Mouse (Mus musculus): ENCODE results near the gene Fgf15.

The Fgf15 gene

DNA sequence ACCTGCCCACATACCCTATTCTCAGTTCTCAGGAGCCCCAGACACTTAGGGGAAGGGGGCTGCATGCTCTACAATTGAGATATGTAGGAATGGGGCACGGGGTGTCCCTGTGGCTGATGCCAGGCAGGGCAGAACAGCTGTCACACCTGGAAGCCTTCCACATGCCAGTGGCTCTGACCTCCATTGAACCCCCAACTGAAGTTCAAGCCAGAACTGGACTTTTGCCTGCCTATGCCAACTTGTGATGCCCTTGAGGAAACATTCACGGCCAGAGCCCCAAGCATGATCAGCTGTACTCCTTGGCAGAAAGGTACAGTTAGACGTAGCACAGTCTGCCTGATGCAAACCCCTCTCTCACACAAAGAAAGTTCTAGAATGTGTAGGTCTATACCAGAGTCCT lies 37.0 kb downstream of the Fgf15 start:
- DNase-seq = peak; percentile 72 to 74

DNA sequence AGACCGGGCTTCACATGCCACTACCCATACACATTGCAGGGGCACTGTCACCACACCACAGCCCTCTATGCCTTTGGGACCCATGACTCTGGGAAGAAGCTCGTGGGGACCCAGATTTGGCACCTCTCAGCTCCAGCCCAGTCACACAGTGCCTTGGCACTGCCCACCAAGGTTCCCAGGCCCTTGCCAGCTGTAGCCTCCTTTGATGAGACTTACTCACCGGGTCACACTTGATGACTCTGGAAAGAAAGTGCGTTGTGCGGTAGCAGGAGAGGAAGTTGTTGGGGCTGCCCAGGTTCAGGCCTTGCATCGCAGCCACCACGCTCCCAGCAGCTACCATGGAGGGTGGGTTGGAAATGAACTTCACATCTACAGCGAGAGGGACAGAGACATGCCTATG lies 37.5 kb downstream of the Fgf15 start:
- no peak for DNase-seq

DNA sequence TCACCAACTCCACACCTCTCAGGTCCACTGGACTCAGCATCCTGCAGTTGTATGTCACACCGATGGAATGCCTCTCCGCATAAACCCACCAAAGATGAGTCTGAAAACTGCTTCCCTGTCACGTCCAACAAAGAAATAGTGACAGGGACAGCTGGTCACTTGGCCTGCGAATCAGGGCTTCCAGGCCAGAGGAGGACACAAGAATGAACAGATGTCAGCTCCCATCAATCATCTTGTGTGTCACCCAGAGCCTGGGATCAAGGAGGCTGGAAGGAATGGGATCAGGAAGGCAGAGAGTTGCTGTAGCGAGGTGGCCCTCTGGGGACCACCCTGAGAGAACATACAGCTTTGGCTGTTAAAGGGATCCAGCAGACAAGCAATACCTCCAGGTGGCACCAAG lies 38.6 kb downstream of the Fgf15 start:
- no peak for DNase-seq

DNA sequence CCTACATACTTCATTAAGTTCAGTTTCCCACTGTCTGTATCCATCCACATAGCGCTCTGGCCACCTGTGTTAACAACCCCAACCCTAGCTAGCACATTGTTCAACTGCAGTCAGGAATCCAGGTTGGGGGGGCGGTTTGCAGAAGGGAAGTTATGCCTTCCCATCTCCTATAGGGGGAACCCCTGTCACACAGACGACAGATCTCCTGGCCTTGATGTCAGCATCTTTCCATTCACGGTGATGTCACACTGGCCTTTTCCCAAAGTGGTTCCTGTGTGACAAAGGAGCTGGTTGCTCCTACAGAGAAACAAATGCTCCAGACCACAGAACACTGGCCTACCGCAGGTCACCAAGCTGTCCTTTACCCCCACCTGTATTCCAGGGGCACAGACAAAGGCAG lies 39.2 kb downstream of the Fgf15 start:
- DNase-seq = peak in 1 of 2 experiments; percentile 38

DNA sequence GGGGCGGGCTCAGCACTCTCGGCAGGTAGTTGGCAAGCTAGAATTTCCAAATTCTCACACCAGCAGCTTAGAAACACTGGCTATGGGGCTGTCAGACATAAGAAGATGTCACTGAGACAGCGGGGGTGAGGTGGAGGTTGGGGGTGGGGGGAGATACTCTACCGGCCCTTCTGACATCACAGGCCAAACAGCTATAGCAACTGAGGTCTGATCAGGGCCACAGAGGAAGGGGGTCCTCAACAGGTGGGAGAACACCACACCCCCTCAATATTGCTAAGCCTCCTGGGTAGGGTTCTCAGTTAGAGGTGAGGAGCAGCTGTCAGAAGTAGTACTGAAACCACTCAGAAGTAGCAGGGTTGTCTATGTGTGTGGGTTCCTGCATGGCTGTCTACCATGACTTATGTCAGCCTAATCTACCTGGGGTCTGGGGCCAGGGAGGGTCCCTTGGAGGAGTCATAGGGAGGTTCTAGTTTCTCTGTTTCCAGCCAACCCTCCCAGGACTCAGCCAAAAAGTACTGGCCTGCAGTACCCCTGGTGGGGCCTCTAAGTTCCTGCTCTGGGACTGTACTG lies 40.1 kb downstream of the Fgf15 start:
- DNase-seq = no peak

DNA sequence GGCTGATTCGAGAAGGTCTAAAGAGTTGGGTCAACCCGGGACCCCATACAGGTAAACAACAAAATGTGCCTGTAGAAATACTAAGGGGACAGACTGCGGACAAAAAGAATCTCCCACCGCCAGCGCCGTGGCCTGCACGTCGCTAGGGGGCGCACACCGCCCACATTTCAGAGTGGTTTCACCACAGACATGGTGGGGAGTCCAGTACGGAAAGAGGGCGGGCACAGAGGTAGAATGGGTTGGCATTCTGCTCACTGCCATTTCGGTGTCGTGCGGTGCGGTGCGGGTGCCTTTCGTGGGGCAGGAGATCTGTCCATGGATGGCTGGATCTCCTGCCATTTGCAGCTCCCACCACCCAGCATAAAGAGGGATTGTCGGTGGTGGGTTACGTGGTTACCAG lies 41.2 kb downstream of the Fgf15 start:
- peak; percentile 83 to 91 for DNase-seq

DNA sequence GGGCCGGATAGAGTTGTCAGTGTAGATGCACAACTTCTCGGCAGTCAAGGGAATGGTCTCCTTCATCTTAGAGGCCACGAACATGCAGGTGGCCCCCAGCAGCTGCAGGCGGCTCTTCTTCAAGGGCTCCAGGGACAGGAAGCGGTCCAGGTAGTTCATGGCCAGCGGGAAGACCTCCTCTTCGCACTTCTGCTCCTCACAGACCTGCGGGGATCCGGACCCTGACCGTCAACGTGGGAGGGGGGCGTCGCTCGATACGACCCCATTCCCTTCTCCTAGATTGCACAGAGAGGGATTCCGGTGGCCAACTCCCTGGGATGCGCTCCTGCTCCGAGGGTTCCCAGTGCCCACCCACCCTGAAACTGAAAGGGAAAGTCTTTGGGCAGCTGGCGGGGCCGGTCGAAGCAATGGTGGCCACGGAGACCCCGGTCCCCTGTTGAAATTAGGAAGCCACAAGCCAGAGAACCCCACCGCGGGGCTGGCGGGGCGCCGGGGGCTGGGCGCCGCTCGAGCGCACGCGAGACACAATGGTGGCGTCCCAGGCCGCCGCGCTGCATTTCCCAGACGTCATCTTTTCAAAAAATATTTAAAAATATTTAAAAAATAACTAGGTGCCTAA lies 41.7 kb downstream of the Fgf15 start:
- no peak for DNase-seq

DNA sequence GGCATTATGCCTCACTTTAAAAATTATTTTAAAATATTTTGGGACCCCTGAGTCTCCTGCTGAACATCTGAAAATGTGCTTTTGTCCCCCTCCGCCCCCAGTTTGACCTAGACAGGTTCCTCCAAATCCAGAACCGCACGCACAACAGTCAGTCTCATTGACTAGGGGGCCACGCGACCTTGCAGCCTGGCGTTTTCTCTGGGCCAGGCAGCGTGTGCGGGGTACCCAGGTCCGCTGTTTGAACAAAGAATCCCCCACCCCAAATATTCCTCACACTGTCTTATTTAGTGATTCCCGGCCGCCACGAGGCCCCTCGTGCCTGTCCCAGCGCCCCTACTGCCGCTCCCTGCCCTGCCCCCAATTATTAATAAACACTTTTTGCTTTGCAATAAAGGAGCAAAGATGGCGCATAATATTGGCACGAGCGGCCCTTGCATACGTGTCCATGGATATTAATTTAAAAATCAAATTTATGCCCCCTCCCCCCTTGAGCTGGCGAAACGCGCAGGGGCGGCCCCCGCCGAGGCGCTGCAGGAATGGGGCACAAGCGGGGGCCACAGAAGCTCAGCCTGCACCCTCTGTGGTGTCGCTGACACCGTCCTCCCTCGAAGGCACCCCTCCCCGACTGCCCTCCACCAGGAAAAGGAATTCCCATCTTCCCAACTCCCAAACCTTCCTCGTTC lies 42.5 kb downstream of the Fgf15 start:
- peak in 1 of 2 experiments; percentile 22 for DNase-seq

DNA sequence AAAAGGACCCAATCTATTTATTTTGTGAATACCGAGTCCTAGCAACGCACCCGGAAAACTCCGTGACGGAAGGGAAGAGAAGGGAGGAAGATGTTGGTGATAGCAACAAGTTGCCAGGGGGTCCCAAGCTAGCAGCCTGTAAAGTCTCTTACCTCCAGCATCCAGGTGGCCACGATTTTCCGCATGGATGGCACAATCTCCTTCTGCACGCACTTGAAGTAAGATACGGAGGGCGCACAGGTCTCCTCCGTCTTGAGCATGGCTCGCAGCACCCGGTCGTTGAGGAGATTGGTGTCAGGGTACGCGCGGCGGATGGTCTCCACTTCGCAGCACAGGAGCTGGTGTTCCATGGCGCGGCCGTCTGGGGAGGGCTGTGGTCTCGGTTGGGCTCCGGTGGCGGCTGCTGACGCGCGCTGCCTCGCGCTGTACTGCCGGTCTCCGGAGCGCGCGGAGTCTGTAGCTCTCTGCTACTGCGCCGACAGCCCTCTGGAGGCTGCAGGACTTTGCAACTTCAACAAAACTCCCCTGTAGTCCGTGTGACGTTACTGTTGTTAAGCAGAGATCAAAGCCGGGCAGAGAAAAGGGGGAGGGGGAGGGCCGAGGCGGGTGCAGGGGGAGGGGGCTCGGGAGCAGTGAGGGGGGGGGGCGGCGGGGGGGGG lies 43.1 kb downstream of the Fgf15 start, which contains the start of gene Ccnd1:
Ccnd1 (minus strand) TSS at position 582 of the 659 bp plus-strand sequence.
- peak; percentile 72 to 83 for DNase-seq

DNA sequence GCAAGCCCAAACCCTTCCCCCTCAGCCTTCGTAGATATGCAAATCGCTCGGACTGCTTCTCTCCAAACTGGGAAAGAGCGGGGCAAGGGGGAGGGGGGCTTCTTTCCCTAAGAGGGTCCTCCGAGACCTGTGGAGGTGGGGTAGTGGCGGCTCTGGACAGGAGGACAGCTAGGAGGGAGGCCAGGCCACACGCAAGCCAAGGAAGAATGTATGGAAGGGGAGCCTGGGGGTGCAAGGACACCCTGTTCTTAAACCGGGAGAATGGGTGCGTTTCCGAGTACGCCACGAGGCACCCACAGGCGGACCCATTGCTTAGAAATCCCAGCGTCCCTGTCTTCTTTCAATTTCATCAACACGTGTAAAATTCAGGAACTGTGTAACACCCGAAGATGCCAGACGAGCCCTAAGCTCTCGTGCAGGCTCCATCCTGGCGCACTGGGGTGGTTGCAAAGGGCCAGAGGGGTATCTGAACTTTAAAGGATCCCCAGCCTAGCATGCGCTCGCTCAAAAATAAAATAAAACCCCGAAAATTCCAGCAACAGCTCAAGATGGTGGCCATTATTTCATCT lies 43.8 kb downstream of the Fgf15 start:
- DNase-seq = peak in 1 of 2 experiments; percentile 42

DNA sequence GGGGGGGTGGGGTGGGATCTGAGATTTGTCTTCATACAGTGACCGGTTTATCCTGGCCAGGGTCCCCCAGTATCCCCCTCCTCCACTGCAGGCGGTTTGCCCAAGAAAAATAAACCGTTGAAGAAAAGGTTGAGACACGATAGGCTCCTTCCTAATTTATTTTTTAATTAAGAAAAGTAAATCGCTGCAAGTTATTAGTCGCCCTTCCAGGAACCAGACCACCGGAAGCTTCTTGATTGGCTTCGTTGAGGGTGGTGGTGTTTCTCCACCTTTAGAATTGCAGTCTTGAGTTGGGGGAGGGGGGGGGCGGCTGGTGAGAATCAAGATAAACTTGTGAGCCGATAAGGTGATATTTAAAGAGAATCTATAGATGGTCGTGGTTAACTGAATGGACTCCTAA lies 44.3 kb downstream of the Fgf15 start:
- no peak for DNase-seq

DNA sequence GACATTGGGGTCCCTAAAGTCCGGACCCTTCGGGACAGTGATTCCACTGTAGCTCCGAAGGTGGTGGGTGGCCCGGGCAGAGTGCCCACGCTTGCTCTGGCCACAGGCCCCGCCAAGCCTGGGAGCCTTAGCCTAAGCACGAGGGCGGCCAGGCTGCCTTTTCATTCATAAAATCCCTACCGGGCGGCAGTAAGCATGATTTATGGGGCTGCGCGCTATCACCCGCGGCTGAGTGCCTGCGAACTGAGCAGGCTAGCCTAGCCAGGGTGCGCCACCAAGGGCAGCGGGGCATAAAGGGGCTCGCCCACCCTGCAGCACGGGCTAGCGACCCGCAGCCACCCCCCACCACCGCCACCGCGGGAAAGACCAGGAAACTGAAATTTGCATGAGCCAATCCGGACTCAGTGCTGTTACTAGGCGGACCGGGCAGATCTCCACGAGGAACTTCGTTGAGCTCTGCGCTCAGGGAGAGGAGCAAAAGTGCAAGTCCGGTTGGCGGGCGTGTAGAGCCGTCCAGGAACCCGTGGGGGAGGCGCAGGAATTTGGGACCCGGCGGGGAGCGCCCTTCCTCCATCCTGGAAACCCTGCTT lies 45.0 kb downstream of the Fgf15 start:
- DNase-seq = peak; percentile 92

DNA sequence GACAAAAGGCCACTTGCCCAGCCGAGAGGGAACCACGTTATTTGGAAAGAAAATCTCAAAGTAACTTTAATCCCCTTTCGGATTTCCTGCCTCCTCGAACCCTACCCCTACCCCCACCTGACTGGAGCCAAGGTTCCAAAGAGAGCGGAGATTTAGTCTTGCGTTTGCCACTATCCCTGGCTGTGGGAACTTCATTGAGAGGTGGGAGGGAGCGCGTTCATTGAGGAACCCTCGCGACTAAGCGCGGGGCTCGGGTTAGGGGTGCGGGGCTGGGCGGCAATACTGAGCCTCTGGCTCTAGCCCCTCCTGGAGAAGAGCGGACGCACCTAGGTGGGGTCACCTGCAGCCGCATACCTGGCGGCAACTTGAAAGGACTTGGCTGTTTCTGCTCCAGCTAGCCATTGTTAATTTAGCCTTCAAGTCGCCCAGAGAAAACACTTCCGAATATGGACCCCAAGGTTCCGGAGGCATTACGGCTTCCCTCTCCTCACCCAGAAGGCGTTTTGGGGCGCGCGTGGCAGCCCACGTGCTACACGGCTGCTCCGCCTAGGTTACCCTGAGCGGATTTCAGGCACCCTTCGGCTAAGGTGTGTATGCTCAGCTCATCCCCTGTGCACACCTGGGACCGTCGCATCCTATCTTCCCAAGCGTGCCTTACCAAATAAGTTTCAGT lies 45.9 kb downstream of the Fgf15 start:
- DNase-seq = peak in 1 of 2 experiments; percentile 38

DNA sequence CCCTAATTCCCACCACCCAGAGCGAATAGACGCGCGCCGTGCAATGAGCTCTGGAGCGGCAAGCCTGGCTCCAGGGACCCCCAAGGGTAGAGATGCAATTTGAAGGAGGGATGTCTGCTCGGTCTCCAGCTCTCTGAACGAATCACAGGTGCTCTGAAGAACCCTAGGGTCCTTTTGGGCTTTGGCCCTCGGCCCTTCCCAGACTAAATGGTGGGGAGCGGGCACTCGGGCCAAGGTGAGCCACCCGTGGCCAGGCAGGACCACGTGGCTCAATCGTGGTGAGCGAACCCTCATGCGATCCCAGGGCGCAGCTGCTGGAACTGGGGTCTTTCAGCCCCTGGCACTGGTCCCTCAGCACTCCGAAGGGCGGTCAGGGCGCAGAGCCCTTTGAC lies 46.4 kb downstream of the Fgf15 start:
- no peak for DNase-seq

DNA sequence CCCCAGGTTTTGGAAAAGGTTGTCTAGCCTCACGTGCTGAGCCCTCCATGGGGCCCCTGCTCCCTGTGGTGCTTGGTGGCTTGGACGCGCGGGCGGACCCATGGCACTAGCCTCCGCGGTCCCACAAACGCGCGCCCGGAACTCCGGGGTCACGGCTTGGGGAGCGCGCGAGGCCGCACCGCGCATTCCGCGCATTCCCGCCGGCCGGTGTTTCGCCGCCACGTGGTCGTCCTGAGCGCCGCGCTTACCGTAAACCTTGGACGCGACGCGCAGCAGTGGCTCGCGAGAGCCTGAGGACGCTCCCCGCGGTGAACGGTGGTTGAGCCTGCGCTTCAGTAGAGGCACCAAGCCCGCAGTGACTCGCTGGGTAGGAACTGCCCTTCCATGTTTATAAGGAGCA lies 46.9 kb downstream of the Fgf15 start:
- DNase-seq = peak; percentile 77 to 85

Data from kidney, adult 8-10 months (tissue).